ENCODE assay signal across 15 mouse cellular contexts in the genomic region with DNA sequence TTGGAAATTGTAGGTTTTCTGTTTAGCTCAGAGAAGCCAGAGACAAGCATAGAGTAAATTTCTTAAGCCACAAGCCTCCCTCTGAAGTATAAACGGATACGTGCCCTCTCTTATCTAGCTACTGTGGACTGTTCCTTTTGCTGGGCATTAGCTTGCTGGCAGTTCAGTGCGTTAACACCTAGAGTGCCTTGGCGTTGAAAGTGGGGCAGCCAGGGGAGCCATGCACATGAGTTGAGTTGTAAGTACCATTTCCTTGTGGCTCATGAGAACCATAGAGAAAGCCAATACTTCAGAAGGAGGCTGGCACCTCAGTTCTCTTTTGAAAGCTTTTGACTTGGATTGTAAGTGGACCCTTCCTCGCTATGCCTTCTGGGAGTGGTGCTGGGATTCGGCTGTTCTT. TPM values are rescaled to one million over a fixed set of nuclear protein-coding genes. Genes with fewer than 3 reads are reported as not detected.
A peak's percentile ranks its signal among the peaks of the same experiment; 100 is the strongest.
DNase-seq lines count a peak whose midpoint lies in the region; ATAC-seq and TF ChIP-seq lines count a peak whose summit lies in the region.
"Had no signal": no experiment of that assay in that cellular context is flagged by ENCODE, and none has a peak within 500 bp of the region (broad histone marks: within the 10 kb centered on the region; RNA-seq: fewer than 3 reads in every experiment).

No protein-coding gene starts in this region.

- H3K9me3 ChIP-seq in intestine, embryonic 14.5 days (ENCODE audit: control insufficient read depth, low read length) = no peaks in the 10 kb centered on the region
- H3K9me3 ChIP-seq in intestine, postnatal 0 days (ENCODE audit: control insufficient read depth) = no peaks in the 10 kb centered on the region
- no peaks in the 10 kb centered on the region for H3K9me3 ChIP-seq in neural tube, embryonic 13.5 days
- H3K9me3 ChIP-seq in stomach, postnatal 0 days (ENCODE audit: control insufficient read depth, low read length) = no peaks in the 10 kb centered on the region
- H3K9me3 ChIP-seq: midbrain, embryonic 10.5 days had no signal

- no peak for TF ChIP-seq EP300 in stomach, postnatal 0 days (optimal IDR thresholded peaks at IDR 0.05)

- 46% methylated on average over 6 of the region's 6 CpGs for WGBS in intestine, embryonic 14.5 days
- 52% methylated on average over 6 of the region's 6 CpGs for WGBS in intestine, postnatal 0 days
- 74% methylated on average over 6 of the region's 6 CpGs for WGBS in neural tube, embryonic 13.5 days
- WGBS in stomach, postnatal 0 days = 48% methylated on average over 6 of the region's 6 CpGs

- no peak overlapping the region for H3K4me2 ChIP-seq in intestine, embryonic 14.5 days (ENCODE audit: low read length)
- no peak overlapping the region for H3K4me2 ChIP-seq in intestine, postnatal 0 days (replicated peaks; ENCODE audit: low read depth)
- no peak overlapping the region for H3K4me2 ChIP-seq in neural tube, embryonic 13.5 days
- H3K4me2 ChIP-seq in stomach, postnatal 0 days (replicated peaks; ENCODE audit: low read depth) = no peak overlapping the region

- peak overlapping the region; percentile 7 for H3K27ac ChIP-seq in intestine, embryonic 14.5 days (ENCODE audit: low read depth)
- H3K27ac ChIP-seq in intestine, postnatal 0 days (ENCODE audit: low read depth, low read length) = no peak overlapping the region
- 0 out of 2 replicates have a peak overlapping the region, but pooled peaks have one; percentile 42 for H3K27ac ChIP-seq in neural tube, embryonic 13.5 days (replicated peaks)
- H3K27ac ChIP-seq in stomach, postnatal 0 days (replicated peaks) = peak overlapping the region; percentile 26

- no peak for DNase-seq in frontal cortex, postnatal 36 days (ENCODE audit: low spot score in 2 of 2)
- no peak for DNase-seq in intestine, embryonic 14.5 days (ENCODE audit: low spot score)
- DNase-seq in neural tube, embryonic 10.5 days (ENCODE audit: extremely low spot score, low spot score) = no peak
- no peak for DNase-seq in stomach, postnatal 0 days (ENCODE audit: low spot score)
- DNase-seq in B cell, adult 2 months = no peak
- DNase-seq: cerebellum, adult 9-11 months; gastrocnemius, postnatal 10 days; kidney, adult 8-10 months; liver; thymus, postnatal 4 days had no signal

- no peak overlapping the region for H3K9ac ChIP-seq in intestine, embryonic 14.5 days (ENCODE audit: low read length)
- no peak overlapping the region for H3K9ac ChIP-seq in intestine, postnatal 0 days (ENCODE audit: low read depth, low read length)
- no peak overlapping the region for H3K9ac ChIP-seq in neural tube, embryonic 13.5 days
- H3K9ac ChIP-seq in stomach, postnatal 0 days (ENCODE audit: low read length) = no peak overlapping the region

- ATAC-seq in frontal cortex, adult (ENCODE audit: low TSS enrichment) = 0 out of 2 replicates have a peak, but pooled peaks have one; percentile 2
- ATAC-seq in intestine, embryonic 14.5 days (replicated peaks; ENCODE audit: low FRiP score, low TSS enrichment, low read depth) = no peak
- no peak for ATAC-seq in intestine, postnatal 0 days
- no peak for ATAC-seq in neural tube, embryonic 13.5 days (ENCODE audit: low read depth)
- no peak for ATAC-seq in stomach, postnatal 0 days (ENCODE audit: low FRiP score, low TSS enrichment)

- peaks cover 66% of the 10 kb centered on the region for H3K4me1 ChIP-seq in intestine, embryonic 14.5 days (replicated peaks; ENCODE audit: control insufficient read depth, insufficient read depth, low read length)
- peaks cover 14% of the 10 kb centered on the region for H3K4me1 ChIP-seq in intestine, postnatal 0 days (replicated peaks; ENCODE audit: control insufficient read depth, insufficient read depth, low read length)
- H3K4me1 ChIP-seq in neural tube, embryonic 13.5 days (replicated peaks) = peaks cover 46% of the 10 kb centered on the region
- peaks cover 11% of the 10 kb centered on the region for H3K4me1 ChIP-seq in stomach, postnatal 0 days (replicated peaks; ENCODE audit: control insufficient read depth, insufficient read depth)

- H3K27me3 ChIP-seq in intestine, embryonic 14.5 days (replicated peaks; ENCODE audit: control insufficient read depth, insufficient read depth, low read length) = no peaks in the 10 kb centered on the region
- no peaks in the 10 kb centered on the region for H3K27me3 ChIP-seq in intestine, postnatal 0 days (replicated peaks; ENCODE audit: control insufficient read depth, insufficient read depth, low read length)
- H3K27me3 ChIP-seq in neural tube, embryonic 13.5 days = no peaks in the 10 kb centered on the region
- H3K27me3 ChIP-seq in stomach, postnatal 0 days (ENCODE audit: control insufficient read depth, insufficient read depth, low read length) = no peaks in the 10 kb centered on the region

- TF ChIP-seq CTCF in intestine, postnatal 0 days (IDR thresholded peaks at IDR 0.05; ENCODE audit: low read depth) = no peak
- TF ChIP-seq CTCF in stomach, postnatal 0 days (IDR thresholded peaks at IDR 0.05; ENCODE audit: low read depth) = no peak

- H3K4me3 ChIP-seq in intestine, embryonic 14.5 days (ENCODE audit: low read depth, low read length) = no peak overlapping the region
- H3K4me3 ChIP-seq in intestine, postnatal 0 days (ENCODE audit: low read depth, low read length) = no peak overlapping the region
- H3K4me3 ChIP-seq in neural tube, embryonic 13.5 days = no peak overlapping the region
- H3K4me3 ChIP-seq in stomach, postnatal 0 days (ENCODE audit: low read depth, low read length) = no peak overlapping the region
- H3K4me3 ChIP-seq: erythroblast, embryonic 14.5 days; midbrain, embryonic 10.5 days had no signal

- H3K36me3 ChIP-seq in intestine, embryonic 14.5 days (ENCODE audit: control insufficient read depth, insufficient read depth, low read length) = no peaks in the 10 kb centered on the region
- no peaks in the 10 kb centered on the region for H3K36me3 ChIP-seq in intestine, postnatal 0 days (ENCODE audit: control insufficient read depth, insufficient read depth)
- no peaks in the 10 kb centered on the region for H3K36me3 ChIP-seq in neural tube, embryonic 13.5 days
- no peaks in the 10 kb centered on the region for H3K36me3 ChIP-seq in stomach, postnatal 0 days (ENCODE audit: control insufficient read depth, insufficient read depth, low read length)

RNA-seq across cellular contexts. Expression of a gene that starts 58.6 kb away (rescaled TPM):
- 7.2 and 8.4 TPM in 2 replicates for polyA plus RNA-seq in intestine, embryonic 14.5 days (2014; fragmentation: Nextera tagmentation; extraction: Ambion mirVana)
- polyA plus RNA-seq in intestine, postnatal 0 days (2015; fragmentation: Nextera tagmentation; extraction: Ambion mirVana) = 5.6 and 5.7 TPM in 2 replicates
- 6.5 and 8.5 TPM in 2 replicates for polyA plus RNA-seq in neural tube, embryonic 13.5 days (2015; fragmentation: Nextera tagmentation; extraction: Ambion mirVana)
- 3.5 and 3.6 TPM in 2 replicates for polyA plus RNA-seq in stomach, postnatal 0 days (2015; fragmentation: Nextera tagmentation; extraction: Ambion mirVana)
